Mouse (Mus musculus) testis, adult 2 months (tissue): ENCODE measurements around the gene Zc3h12d.

Experiments
- CTCF ChIP-seq: fragments of 200-500 bp; IDR thresholded peaks from 2 replicates; pipeline ENCODE4 v1.5.1; 2012; ENCODE audit warnings: low read depth, mild to moderate bottlenecking, inconsistent platforms, low read length, moderate library complexity; ENCODE audit not compliant: control insufficient read depth, insufficient read depth, insufficient replicate concordance
- POLR2A ChIP-seq: fragments of 200-500 bp; IDR thresholded peaks from 2 replicates; pipeline ENCODE4 v1.6.1; 2012; ENCODE audit warnings: low read depth, mild to moderate bottlenecking, inconsistent platforms, low read length, moderate library complexity; ENCODE audit not compliant: control insufficient read depth

DNA sequence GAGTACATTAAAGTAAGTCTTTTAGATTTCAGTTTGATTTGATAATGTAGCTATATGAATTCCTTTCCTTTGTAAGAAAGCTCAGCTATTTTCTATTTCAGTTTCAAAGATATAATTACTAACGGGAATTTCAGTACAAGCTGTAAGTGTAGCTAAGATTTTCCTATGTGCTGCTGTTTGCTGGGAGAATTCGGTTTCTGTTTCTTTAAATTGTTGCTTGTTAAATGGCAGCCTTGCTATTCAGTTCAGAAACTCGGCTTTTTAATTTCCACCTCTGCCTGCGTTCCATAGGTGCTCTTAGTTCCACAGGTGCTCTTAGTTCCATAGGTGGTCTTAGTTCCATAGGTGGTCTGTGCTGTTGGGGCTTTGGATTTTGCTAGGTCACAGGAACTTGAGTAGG is 13.1 kb upstream of the Zc3h12d start:
- TF ChIP-seq CTCF, result no peak
- TF ChIP-seq POLR2A, result no peak
